Mouse (Mus musculus): ENCODE data around the gene Cdon. TPM values are rescaled to one million over a fixed set of nuclear protein-coding genes. Genes with fewer than 3 reads are reported as not detected.
A peak's percentile ranks its signal among the peaks of the same experiment; 100 is the strongest.

Cdon gene
- total RNA-seq, 2 experiments from 2014 or later: 14.2 to 17.9 TPM

DNA sequence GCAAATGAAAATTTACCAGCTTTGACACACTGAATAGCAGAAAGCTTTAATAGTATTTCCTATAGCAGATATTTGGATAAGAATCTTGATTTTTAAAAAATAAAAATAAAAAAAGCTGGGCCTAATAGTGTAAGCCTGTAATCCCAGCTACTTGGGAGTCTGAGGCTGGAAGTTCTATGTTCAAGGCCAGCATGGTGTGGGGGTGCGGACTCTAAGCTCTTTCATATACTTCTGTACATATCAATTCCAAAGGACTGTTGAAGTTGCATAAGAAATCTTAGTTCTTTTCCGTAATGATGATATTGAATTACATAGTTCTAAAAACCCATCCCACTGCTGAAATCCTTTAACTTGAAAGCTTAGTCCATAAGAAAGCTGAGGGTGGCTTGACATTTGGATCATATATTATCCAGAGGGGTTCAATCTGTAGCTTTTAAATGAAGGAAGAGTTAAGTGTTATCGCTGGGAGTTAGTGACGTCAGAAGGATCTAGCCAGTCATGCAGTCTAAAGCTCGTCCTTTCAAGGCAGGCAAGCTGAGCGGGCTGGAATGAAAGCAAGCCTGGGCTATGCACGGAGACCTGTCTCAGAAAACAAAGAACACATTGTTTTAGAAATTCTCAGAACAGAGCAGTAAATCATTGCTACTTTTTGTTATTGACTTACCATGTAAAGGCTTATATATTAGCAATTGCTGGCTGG lies 72.3 kb downstream of the Cdon start:
- DNase-seq: no peak

DNA sequence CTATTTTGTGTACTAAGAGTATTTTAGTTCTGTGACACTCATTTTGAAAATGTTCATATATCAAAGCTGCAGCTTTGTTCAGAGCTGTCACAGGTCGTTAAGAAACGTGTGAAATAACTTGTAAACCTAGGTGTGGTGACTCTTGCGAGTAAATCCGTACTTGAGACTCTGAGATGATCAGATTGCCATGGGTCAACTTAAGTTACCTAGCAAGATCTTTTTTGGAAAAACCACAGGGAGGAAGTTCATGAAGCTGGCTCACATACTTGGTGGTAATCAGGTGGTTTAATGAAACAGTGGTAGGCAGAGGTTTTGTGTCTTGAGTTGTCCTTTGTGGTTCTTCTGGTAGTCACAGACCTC lies 72.8 kb downstream of the Cdon start:
- no peak for DNase-seq

DNA sequence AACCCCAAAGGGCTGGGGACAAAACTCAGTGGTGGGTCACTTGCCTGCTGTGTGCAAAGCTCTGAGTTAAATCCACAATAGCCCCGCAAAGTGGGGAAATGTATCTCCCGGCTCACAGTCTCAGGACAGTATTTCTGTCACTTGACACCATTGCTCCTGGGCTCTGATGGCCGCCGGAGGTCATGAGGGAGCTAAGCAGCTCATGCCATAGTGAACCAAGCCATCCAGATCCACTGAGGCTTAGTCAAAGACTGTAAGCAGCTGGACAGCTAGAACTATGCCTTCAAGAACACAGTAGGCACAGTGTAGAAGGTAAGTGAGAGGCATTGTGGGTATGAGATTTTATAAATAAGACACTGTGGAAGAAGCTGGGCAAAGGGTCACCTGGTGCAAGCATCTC lies 74.0 kb downstream of the Cdon start:
- DNase-seq: no peak

DNA sequence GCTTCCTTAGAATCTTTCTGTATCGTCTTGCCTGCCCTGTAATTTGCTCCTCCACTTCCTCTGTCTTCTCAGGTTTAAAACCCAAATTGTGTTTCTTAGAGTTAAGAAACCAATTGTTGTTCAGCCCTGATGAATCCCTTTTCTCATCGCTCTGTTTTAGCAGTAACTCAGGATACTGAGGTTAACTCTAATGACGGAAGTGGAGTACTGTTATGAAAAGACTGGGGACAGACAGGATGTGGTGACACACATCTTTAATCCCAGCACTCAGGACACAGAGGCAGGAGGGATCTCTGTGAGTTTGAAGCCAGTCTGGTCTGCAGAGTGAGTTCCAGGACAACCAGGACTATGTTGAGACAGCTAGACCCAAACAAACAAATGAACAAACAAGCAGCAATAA lies 74.5 kb downstream of the Cdon start:
- no peak for DNase-seq

DNA sequence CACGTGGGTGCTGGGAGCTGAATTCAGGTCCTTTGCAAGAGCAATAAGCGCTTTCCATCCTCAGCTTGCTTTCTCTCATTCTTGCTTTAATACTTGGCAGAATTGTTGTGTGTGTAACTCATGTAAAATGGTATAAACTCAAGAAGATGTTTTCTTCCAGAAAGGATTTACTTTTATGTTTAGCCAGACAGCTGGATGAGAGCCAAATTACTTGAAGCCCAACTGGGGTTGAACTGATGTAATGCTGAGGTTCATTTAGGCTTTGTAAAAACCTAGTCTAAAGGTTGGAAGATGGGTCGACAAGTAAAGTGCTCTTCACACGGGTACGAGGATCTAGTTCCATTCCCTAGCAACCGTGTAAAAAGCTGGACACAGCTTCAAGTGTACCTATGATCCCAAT lies 79.0 kb downstream of the Cdon start:
- no peak for DNase-seq

DNA sequence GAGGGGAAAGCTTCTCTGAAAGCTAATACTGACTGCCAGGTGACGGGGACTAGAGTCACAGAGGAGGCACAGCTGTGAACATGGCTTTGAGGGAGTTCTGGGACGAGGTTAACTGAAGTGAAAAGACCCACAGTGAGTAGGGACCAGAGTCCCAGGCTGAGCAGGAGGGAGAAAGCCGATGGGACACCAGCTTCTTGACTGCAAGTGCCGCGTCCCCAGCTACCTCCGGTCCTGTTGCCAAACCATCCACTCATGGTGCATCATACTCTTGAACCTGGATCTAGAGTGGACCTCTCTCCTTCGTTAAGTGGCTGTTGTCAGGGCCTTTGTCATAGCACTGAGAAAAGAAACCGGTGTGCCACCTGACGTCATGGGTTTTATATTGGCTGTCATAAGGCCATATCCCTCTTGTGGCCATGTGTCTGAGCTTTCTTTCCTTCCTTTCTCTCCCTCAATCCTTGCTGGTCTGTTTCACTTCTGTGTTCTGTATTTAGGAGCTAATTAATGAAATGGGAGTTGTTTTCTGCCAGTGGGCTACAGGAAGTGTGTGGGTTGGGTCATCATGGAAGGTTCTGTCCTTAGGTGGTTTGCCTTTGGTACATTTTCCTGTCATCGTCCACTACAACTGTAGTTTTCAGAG lies 81.6 kb downstream of the Cdon start:
- DNase-seq: no peak

DNA sequence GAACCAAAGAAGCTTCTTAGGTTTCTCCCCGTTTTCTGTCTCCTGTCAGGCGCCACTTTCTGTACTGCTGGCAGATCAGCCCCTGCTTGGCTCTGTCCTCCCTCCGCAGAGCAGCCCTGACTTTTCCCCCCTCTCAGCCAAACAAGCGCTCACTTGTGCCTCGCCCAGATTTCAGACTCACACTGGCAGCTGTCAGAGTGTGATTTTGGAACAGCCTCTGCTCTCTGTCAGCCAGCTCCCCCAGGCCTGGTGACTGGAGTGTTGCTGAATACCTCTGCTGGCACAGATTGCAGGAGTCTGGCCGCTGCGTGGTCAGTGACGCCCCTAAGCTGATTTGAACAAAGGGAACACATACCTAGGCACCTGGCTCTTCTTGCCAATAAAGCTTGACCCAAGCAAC lies 87.3 kb downstream of the Cdon start:
- DNase-seq: peak in 1 of 2 experiments; percentile 22

DNA sequence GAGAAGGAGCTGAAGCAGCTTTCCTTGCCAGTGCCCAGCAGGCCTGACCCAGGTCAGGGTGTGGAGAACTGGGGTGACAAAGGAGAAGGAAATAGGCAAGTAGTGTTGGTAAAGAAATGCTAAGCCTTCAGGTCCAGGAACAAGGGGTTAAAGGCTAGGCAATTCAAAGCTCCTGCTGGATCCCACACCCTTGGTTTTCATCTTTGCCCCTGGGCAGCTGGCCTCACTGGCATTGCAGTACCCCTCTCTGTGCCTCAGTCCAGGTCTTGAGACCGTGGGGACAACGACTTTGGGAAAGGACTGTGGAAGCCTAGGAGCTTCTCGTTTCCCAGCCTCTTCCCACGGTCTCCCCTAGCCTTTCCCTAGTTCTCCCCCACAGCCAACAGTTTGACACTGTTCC lies 93.0 kb downstream of the Cdon start:
- DNase-seq: no peak

DNA sequence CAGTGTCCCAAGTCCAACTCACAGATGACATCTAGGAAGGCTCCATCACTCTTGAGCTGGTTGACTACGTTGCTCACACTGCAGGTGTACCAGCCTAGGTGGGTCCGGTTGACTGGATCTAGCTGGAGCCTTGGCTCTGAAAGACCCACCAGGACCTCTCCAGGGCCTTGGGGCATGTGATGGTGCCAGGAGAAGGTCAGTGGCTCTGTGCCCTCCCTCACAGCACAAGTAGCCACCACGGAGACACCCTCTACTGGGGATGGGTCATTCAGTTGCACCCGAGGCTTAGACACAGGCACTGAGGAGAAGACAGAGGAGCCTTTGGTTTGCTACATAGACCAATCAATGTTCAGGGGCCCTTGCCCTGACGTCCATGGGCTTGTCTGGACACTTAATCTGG lies 95.3 kb downstream of the Cdon start:
- no peak for DNase-seq

DNA sequence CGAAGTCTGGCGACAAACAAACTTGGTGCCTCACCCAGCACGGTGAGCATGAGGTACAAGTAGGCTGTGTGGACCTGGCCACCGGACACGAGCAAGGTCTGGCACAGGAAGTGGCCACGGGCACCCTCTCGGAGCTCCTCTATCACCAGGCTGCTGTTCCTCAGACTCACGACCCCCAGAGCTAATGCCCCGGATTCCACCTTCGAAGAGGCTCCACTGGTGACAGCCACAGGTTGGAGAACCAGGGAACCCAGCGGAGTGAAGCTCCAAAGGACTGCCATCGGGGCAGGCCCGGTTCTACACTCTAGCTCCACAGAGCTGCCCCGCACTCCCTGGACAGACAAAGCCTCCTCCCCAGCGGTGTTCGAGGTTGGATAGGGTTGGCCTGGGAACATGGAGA lies 95.8 kb downstream of the Cdon start:
- DNase-seq: no peak

DNA sequence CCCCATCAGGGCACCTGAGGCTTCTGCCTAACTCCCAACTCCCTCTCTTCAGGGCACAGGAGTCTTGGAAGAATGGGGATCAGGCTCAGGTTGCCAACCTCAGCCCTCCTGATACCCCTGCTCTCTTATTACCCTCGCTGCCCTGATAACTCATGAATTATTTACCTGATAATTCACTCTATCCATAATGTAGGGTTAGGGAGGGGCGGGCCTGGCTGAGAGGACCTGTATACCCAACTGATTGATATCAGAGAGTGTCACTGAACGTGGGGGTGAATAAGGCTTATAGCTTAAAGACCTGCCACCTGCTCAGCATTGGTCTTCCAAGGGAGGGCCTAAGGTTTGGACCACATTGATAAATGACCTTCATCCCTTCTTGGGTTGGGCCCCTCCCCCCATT lies 97.2 kb downstream of the Cdon start, which contains the start of gene Gm1113:
Gm1113 (minus strand) TSS at position 101 of the 400 bp plus-strand sequence.
- no peak for DNase-seq

DNA sequence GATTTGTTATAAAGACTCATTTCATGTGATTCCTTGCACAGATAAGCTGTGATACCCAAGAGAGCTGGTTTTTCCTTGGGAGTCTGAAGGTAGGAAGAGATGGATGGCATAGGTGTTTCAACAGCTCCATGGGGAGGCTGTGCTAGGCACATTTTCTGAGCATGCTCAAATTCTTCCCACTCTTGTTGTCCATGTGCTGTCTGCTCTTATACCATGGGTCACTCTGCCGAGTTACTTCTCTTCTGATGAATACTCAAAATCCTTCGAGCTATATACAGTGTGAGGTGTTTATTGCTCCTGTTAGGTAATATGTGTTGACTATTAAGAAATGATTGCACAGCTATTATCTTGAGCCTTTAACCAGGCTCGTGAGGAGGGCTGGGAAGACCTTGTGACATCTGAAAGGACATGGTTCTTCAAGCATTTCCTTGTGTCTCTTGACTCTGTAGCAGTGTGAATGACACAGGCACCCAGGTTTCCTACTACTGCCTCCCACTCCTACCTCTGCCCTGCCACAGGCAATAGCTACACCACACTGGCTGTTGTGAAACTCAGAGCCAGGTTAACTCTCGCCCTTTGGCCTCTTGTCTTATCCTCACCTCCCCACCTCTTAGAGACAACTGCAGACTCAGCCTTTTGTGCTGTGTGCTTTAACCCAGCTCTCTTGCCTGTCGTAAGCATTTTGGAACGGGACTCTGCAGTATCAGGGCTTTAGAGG lies 99.9 kb downstream of the Cdon start:
- no peak for DNase-seq

DNA sequence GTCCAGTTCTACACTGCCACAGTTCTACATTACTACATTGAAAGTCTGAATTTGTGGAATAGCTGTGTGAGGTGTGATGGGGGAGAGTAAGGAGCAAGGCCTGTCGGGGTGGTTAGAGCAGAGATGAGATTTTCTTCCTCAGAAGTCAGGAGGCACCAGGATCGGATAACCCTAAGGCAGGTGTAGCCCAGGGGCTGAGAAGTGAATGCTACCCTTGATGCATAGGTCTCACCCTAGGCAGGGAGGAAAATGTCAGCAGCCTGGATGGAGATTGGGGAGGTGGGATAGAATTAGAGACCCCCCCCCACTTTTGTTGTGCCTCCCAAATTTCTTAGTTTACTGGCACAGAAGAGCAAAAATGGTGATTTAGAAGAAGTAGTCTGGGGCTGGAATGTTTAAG lies 101.3 kb downstream of the Cdon start:
- DNase-seq: no peak

DNA sequence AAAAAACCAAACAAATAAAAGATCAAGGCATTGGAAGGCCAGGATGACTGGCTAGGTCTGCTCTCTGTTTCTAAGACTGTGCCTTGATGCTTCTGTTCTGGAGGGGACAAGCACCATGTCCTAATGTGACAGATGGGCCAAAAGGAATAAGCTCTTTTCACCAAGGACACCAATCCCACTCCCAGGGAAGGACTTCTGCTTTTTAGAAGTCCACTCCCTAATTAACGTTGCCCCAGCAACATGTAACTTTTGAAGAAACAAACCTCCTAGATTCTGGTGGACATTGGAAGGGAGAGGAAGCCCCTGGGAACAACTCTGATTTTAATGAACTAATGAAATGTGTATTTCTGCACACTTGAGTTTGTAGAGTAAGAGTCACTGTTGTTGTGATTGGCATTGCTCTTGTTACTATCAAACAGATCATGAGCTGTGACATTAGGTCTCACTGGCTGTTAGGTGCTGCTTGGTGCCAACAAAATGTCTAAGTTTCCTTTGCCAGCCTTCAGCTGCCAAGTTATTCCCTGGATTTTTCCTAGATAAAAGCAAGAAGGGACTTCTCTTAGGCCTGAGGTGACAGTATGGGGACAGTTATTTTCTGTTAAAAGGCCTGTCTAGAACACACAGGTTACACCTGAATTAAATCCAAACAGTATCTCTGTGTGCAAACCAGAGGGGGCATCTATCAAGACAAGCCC lies 102.0 kb downstream of the Cdon start:
- no peak for DNase-seq

DNA sequence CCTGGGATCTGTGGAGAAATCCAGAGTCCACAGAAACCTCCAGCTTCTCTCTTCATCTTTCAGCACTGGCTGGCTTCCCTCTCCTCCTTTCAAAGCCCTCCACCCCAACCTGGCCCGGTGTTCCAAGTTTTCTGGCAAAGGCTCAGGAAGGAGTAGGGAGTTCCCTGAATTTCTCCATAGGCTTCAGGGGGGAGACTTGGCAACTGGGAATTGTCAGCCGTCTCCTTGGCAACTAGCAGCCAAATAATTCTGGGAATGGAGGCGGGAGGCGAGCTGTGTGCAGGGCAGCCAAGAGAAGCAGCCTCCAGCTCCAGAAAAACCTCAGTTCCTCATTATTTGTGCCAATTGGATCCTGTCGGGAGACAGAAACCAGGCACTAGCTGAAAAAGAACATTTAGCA lies 102.6 kb downstream of the Cdon start:
- no peak for DNase-seq

DNA sequence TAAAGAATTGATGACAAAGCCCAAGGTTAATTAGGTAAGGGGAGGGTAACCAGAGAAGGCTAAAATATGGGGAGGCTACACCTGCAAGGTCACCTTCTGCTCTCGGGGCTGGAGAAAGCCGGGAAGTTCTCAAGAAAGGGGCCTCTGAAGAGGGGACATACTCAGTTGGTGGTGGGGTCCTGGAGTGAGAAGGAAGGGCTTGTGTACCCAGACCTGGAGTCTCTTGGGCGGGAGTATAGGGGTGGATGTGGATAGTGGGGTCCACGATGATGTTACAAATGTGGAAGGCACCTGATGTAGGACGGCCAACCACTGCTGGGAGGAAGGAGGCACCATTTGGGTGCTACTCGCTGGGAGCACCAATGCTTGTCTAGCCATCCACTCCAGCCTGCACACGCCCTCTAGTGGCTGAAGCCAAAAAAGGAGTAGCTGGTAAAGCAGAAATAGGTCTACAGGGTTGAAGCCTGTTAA lies 103.0 kb downstream of the Cdon start:
- DNase-seq: peak; percentile 68 to 74

DNA sequence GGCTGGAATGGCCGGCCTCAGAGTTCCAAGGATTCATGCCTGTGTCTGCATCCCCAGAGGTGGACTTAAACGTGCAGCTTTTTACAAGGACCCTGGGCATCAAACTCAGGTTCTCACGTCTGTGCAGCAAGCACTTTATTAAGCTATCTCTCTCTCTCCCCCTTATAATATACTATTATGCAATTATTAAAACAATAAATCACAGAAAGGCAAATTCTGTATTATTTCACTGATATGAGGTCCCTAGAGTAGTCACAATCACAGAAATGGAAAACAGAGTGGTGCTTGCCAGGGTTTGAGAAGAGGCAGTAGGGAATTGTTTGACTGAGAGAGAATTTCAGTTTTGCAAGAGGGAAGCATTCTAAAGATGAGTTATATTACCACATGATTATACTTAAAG lies 108.2 kb downstream of the Cdon start:
- DNase-seq: no peak

DNA sequence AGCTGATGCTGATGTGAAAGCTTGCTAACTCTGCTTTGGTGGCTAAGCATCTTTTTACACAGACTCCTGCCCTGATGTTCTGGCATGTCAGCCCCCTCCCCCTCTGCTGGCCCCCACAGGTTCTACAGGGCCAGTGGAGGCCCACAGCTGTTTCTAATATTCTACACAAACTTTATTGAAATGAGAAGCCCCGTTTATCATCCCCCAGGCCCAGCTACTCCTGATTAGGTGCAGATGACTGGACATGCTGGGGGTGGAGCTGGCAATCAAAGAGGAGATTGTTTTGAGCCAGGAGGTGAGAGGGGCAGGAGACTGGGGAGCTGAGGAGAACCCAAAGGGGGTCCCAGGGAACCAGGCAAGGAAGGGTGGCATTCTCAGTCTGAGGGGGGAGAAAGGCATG lies 108.9 kb downstream of the Cdon start:
- no peak for DNase-seq

DNA sequence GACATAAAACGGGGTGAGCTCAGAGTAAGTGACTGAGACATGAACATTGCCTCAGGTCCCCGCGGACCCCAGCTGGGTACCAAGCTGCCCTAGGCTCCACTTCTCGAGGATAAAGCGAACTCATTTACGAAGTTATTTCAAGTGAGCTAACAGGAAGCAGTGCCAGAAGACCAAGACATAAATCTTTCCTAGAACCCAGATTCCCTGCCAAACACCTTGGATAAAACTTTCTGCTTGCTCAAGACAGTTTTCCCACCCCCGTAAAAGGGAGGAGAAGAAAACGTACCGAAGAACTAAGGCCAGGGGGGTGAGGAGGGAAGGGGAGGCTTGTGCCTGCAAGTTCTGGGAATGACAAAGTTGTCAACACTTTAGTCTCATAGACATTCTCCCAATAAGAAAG lies 112.3 kb downstream of the Cdon start:
- no peak for DNase-seq

DNA sequence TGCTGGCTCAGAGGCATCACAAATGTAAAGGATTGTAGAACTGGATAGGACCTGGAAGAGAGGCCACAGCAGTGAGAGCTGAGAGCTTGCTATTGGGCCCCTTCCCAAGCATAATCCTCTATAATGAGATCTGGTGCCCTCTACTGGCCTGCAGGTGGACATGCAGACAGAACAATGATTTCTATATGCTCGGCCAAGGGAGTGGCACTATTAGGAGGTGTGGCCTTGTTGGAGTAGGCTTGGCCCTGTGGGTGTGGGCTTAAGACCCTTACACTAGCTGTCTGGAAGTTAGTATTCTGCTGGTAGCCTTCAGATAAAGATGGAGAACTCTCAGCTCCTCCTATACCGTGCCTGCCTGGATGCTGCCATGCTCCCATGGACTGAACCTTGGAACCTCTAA lies 114.2 kb downstream of the Cdon start:
- DNase-seq: peak; percentile 5 to 46

DNA sequence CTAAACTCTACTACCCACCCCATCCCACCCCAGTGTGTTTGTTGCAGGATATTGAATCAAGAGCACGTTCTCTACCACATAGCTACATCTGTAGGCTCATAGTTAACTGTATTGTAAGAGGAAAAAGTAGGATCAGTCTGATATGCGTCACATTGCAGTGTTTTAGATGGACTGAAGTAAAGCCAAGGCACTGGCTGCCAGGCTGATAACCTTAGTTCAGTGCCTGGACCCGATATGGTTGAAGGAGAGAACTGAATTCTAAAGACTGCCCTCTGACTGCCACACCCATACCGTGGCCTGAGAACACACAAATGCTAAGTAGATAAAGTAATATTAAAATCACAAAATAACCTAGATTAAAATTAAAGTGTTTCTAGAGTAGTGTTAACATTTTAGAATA lies 114.9 kb downstream of the Cdon start:
- no peak for DNase-seq

DNA sequence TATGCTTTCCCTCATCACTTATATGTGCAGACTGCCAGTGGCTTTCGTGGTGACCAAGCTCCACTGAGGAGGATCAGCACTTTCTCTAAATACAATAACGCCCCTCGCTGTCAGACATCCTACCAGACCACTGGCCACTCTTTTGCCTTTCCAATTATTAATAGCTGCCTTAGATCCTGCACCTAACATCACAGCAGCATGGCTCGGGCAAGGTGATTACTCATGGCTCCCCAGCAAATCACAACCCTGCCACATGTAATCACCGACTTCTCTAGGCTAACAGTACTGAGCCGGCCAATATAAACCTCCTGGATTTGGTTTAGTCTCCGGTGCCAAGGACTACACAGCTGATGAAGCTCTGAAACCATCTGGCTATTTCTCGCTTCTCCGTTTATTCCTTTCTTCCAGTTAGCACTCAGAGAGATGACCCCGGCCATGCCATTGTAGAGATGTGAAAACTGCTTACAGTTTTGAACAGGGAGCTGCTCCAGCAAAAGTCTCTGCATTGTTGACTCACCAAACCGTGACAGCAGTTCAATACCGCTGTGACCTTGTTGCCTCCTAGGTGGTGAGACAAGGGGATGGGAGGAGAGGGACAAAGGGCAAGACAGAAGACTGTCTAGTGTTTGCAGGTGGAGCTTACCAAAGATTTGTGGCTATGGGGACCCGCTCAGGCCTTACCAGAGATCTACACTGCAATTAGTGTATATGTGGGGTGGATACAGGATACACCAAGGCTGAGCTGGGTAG lies 118.2 kb downstream of the Cdon start:
- DNase-seq: no peak

All from adrenal gland, postnatal 36 days (tissue).